Mouse (Mus musculus) liver, embryonic 14.5 days (tissue): ENCODE results near the gene Ccdc146.

Source experiments
- CTCF ChIP-seq: IDR thresholded peaks from 2 replicates; pipeline ENCODE4 v1.5.1; 2016; ENCODE audit warnings: antibody characterized with exemption, low read depth, control low read depth
- EP300 ChIP-seq: IDR thresholded peaks from 2 replicates; pipeline ENCODE4 v1.6.1; 2016; ENCODE audit warnings: antibody characterized with exemption, low read depth

- no peak for TF ChIP-seq EP300
- no peak for TF ChIP-seq CTCF
Measured at GRCm38 (mm10) chr5:21351678-21352077, 72.8 kb downstream of the Ccdc146 start.
